Mouse (Mus musculus) testis, adult 2 months (tissue): Measurements from ENCODE around the gene Rap1gap2.

Experiments used
- CTCF ChIP-seq: fragments of 200-500 bp; IDR thresholded peaks from 2 replicates; pipeline ENCODE4 v1.5.1; 2012; ENCODE audit warnings: low read depth, mild to moderate bottlenecking, inconsistent platforms, low read length, moderate library complexity; ENCODE audit not compliant: control insufficient read depth, insufficient read depth, insufficient replicate concordance
- POLR2A ChIP-seq: fragments of 200-500 bp; IDR thresholded peaks from 2 replicates; pipeline ENCODE4 v1.6.1; 2012; ENCODE audit warnings: low read depth, mild to moderate bottlenecking, inconsistent platforms, low read length, moderate library complexity; ENCODE audit not compliant: control insufficient read depth

GRCm38 (mm10) chr11:74429798-74430529 lies 180.8 kb downstream of the Rap1gap2 start:
- TF ChIP-seq CTCF, result no peak
- TF ChIP-seq POLR2A, result no peak
